Mouse (Mus musculus): Measurements from ENCODE around the gene Cops8.

DNA sequence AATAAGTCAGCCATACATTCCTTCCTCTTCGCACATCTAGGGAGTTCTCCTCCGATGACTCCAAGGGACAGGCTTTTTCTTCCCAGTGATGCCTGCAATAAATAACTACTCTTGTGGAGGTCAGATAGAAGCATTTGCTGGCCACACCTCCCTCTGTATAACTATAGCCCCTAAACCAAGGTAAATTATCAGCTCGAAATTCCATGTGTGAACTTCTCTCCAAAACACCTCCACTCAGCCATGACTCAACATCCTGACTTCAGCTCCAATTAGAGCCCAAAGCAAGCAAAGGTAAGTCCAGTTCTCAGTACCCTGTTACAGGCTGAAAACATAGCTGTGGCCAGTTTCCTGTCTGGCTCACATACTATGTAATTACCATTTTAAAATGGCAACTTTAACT is 38.8 kb upstream of the Cops8 start:
- TF ChIP-seq CTCF (IDR thresholded peaks at IDR 0.05; ENCODE audit: extremely low read depth, insufficient read length, insufficient replicate concordance, low read depth, low read length) (no peak), POLR2A (IDR thresholded peaks at IDR 0.05; ENCODE audit: low read depth, low read length) (no peak)
